Mouse (Mus musculus) liver, postnatal 0 days (tissue): Measurements from ENCODE around the gene Ppa2. TPM values are rescaled to one million over a fixed set of nuclear protein-coding genes. Genes with fewer than 3 reads are reported as not detected.

Experiments
- ATAC-seq: fragments of 200-750 bp; cut with Nextera tagmentation; 2 replicates; pipeline ENCODE4 v1.8.0; 2017; ENCODE audit warnings: mild to moderate bottlenecking, moderate library complexity
- DNase-seq: peaks from one replicate; pipeline ENCODE4 v3.0.0-alpha.2; 2016
- H3K27ac ChIP-seq: fragments of 300-500 bp; sonication (generic); 2 replicates; pipeline ENCODE4 v1.5.1; 2014; ENCODE audit warnings: antibody characterized with exemption, moderate library complexity, mild to moderate bottlenecking, low read depth
- H3K27me3 ChIP-seq: fragments of 300-500 bp; sonication (generic); 2 replicates; pipeline ENCODE4 v1.6.1; 2014; ENCODE audit warnings: low read length, control low read depth, mixed read lengths; ENCODE audit not compliant: insufficient read depth
- H3K36me3 ChIP-seq: fragments of 300-500 bp; sonication (generic); replicated peaks from 2 replicates; pipeline ENCODE4 v1.6.1; 2014; ENCODE audit warnings: mild to moderate bottlenecking, control low read depth, low read length, moderate library complexity, mixed read lengths; ENCODE audit not compliant: insufficient read depth
- H3K4me1 ChIP-seq: fragments of 300-500 bp; sonication (generic); 2 replicates; pipeline ENCODE4 v1.6.1; 2014; ENCODE audit warnings: antibody characterized with exemption, mild to moderate bottlenecking, control low read depth; ENCODE audit not compliant: insufficient read depth
- H3K4me2 ChIP-seq: fragments of 300-500 bp; sonication (generic); 2 replicates; pipeline ENCODE4 v1.6.1; 2014; ENCODE audit warnings: low read depth, mild to moderate bottlenecking, low read length, moderate library complexity, mixed read lengths
- H3K4me3 ChIP-seq: fragments of 300-500 bp; sonication (generic); 2 replicates; pipeline ENCODE4 v1.5.1; 2014; ENCODE audit warnings: low read depth, low read length
- H3K9ac ChIP-seq: fragments of 300-500 bp; sonication (generic); replicated peaks from 2 replicates; pipeline ENCODE4 v1.6.1; 2014; ENCODE audit warnings: mild to moderate bottlenecking, moderate library complexity
- H3K9me3 ChIP-seq: fragments of 300-500 bp; sonication (generic); 2 replicates; pipeline ENCODE4 v1.6.1; 2016; ENCODE audit warnings: mild to moderate bottlenecking, control low read depth, low read length, mixed read lengths
- CTCF ChIP-seq: sonication (generic); IDR thresholded peaks from 2 replicates; pipeline ENCODE4 v1.5.1; 2016; ENCODE audit warnings: antibody characterized with exemption, low read depth
- EP300 ChIP-seq: IDR thresholded peaks from 2 replicates; pipeline ENCODE4 v1.6.1; 2016; ENCODE audit warnings: antibody characterized with exemption, low read depth, mild to moderate bottlenecking
- WGBS: fragments of 180-500 bp; shearing (Covaris S2); extraction: QIAGEN DNeasy Blood & Tissue Kit; methylation state at CpG from one replicate; pipeline ENCODE4 v1.1.7; 2014; ENCODE audit not compliant: insufficient replicate concordance; 5-methylcytosine and 5-hydroxymethylcytosine counted together
- polyA plus RNA-seq: library from polyadenylated mRNA; unstranded; fragments of >200 nt; fragmentation: Nextera tagmentation; extraction: Ambion mirVana; gene quantifications from 2 replicates; pipeline ENCODE4 v1.2.1, GENCODE M21; 2015

Gene Ppa2
- polyA plus RNA-seq, 1 experiment from 2014 or later, result 52.2 TPM

DNA sequence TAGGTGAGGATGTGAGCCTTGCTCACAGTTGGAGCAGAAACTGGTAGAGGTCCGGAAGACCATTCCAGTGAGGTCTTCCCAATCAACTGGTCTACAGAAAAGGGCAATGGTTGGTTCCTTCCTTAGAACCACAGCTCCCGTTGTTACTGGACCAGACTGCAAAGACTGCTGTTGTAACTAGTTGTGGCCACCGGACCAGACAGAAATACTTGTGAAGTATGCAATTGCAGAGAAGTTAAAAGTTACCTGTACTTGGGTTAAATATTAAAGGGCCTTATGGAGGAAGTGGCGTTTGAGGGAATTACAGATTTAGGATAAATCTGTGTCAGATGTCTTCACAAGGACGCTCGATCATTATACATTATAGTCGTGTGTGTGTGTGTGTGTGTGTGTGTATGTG, 551 bp upstream of the Ppa2 start:
- no peak for DNase-seq

DNA sequence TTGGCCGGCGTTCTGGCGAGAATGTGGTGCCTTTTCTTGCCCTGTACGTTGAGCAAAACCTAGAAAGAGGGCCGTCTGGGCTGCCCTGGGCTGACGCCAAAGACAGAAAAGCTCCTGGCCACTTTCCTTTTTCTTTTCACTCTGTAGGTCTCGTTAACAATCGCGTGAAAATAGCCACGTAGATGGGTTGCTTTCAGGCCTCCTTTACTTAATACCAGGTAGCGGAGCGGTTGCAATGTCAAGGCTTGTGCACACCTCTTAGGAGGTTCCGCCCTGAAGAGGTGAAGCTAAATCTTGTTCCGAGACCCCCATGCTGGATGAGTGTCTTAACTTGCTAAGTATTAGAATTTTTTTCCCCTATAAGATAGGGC, 884 bp downstream of the Ppa2 start:
- H3K36me3 ChIP-seq, result no peaks in the 10 kb centered on the region
- H3K9me3 ChIP-seq, result no peaks in the 10 kb centered on the region
- no peak for TF ChIP-seq EP300
- peak overlapping the region; percentile 87 for H3K4me2 ChIP-seq
- DNase-seq (no peak), ATAC-seq (0 out of 2 replicates have a peak, but pooled peaks have one; percentile 11)
- H3K27ac ChIP-seq, result peak overlapping the region; percentile 96
- peak overlapping the region; percentile 81 for H3K4me3 ChIP-seq
- H3K9ac ChIP-seq, result peak overlapping the region; percentile 89
- WGBS, result 20% methylated on average over 14 of the region's 14 CpGs
- H3K4me1 ChIP-seq, result peaks cover 6% of the 10 kb centered on the region
- H3K27me3 ChIP-seq, result no peaks in the 10 kb centered on the region

More for the DNA sequence above, 551 bp upstream of the Ppa2 start:
- H3K4me1 ChIP-seq, result peaks cover 6% of the 10 kb centered on the region
- no peaks in the 10 kb centered on the region for H3K27me3 ChIP-seq
- H3K4me2 ChIP-seq, result peak overlapping the region; percentile 87; the same call in 1 of the 2 replicates
- H3K4me3 ChIP-seq, result no peak overlapping the region
- H3K27ac ChIP-seq, result no peak overlapping the region
- TF ChIP-seq EP300 (no peak), CTCF (no peak)
- WGBS, result 88% methylated on average over 7 of the region's 7 CpGs
- no peak for ATAC-seq
- H3K9ac ChIP-seq, result no peak overlapping the region
- H3K9me3 ChIP-seq, result no peaks in the 10 kb centered on the region
- H3K36me3 ChIP-seq, result no peaks in the 10 kb centered on the region

DNA sequence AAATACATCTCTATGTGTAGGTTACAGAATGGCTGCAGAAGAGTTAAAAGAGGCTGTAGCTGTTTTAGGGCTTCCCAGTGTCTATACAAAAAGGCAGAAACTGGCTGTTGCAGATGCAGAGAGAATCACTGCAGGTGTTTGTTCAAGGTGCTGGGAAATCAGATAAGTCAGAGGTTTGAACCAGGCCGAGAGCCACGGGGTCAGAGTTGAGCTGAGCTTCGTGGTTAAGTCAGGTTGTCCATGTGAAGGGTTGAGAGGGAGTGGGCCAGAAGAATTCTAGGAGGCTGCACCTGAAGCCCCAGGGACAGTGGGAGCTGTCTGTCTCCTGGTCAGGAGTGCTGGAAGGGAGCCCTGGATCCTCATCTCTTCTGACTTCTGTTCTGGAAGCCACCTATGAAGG, 2.4 kb downstream of the Ppa2 start:
- Histone ChIP-seq H3K27ac (no peak overlapping the region), H3K4me2 (no peak overlapping the region), H3K9me3 (no peaks in the 10 kb centered on the region), H3K9ac (no peak overlapping the region), H3K4me3 (no peak overlapping the region), H3K36me3 (no peaks in the 10 kb centered on the region), H3K27me3 (no peaks in the 10 kb centered on the region), H3K4me1 (peaks cover 6% of the 10 kb centered on the region)
- ATAC-seq (no peak), DNase-seq (no peak)
- TF ChIP-seq CTCF (no peak), EP300 (no peak)
- 48% methylated on average over 3 of the region's 3 CpGs for WGBS

DNA sequence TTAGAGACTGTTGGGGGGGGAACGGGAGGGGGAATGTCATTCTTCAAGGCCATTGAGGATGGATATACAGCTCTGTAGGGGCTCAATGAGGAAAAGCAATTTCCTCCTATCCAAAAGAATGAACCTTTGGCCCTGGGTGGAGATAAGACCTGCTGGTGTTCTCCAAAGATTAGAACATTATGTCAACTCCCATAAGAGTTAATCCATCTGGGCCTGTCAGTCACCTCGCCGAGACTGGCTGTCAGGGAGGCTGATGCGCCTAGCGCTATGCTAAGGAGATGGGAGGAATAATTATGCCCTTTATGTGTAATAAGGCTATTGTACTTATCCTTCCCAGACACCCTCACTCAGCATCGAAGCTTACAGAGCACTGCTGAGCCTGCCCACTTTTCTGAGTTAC, 2.9 kb downstream of the Ppa2 start:
- Histone ChIP-seq H3K4me2 (no peak overlapping the region), H3K36me3 (no peaks in the 10 kb centered on the region), H3K4me1 (peaks cover 6% of the 10 kb centered on the region), H3K4me3 (no peak overlapping the region), H3K9me3 (no peaks in the 10 kb centered on the region), H3K27me3 (no peaks in the 10 kb centered on the region), H3K9ac (no peak overlapping the region), H3K27ac (no peak overlapping the region)
- no peak for DNase-seq
- WGBS, result 62% methylated on average over 6 of the region's 6 CpGs
- ATAC-seq, result no peak
- TF ChIP-seq CTCF (no peak), EP300 (no peak)

DNA sequence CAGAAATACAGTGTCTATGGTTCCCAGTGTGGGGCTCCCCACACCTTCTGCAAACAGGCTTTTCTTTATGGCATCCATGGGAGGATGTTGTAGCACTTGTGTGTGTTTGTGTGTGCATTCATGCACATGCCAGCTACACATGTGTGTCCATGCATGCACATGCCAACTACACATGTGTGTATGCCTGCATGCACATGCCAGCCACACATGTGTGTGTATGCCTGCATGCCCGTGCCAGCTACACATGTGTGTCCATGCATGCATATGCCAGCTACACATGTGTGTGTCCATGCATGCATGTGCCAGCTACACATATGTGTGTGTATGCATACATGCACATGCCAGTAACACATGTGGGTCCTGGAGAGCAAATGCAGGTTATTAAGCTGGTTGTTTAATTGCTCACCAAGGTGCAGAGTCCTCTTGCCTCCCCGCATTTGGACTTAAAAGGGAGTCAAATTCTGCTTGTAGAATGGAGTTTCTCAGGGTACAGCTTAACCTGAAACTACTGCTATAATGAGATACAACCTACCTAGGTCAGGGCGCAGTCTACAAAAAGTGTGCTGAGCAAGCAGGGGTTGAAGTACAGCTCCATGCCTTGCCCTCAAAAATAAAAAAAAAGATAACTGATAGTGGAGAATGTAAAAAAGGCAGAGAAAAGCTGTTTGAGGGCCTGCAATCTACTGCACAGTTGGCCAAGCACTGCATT, 3.7 kb downstream of the Ppa2 start:
- Histone ChIP-seq H3K36me3 (no peaks in the 10 kb centered on the region), H3K9ac (no peak overlapping the region), H3K27ac (no peak overlapping the region), H3K4me1 (peaks cover 6% of the 10 kb centered on the region), H3K4me2 (no peak overlapping the region), H3K9me3 (no peaks in the 10 kb centered on the region), H3K27me3 (no peaks in the 10 kb centered on the region), H3K4me3 (no peak overlapping the region)
- TF ChIP-seq EP300 (no peak), CTCF (no peak)
- 83% methylated on average over 3 of the region's 3 CpGs for WGBS
- ATAC-seq (no peak), DNase-seq (no peak)

DNA sequence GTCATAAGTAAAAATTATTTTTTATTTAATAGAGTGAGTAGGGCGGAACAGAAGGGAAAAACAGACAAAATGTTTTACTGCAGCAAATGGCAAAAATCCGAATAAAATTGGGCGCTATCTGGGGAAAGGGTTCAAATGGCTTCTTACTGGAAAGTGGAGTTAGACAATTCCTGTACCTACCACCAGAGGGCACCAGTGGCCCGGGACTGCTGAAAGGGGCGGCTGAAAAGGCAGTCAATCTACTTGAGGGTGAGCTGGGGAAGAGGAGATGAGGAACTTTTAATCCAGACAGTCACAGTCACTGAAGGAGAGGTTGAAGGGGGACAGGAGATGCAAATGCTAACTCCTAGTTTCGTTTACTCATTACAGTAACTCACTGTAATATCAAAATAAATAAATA, 4.6 kb downstream of the Ppa2 start:
- WGBS, result 26% methylated on average over 6 of the region's 6 CpGs
- Histone ChIP-seq H3K27me3 (no peaks in the 10 kb centered on the region), H3K27ac (no peak overlapping the region), H3K9me3 (no peaks in the 10 kb centered on the region), H3K4me2 (no peak overlapping the region), H3K9ac (no peak overlapping the region), H3K36me3 (no peaks in the 10 kb centered on the region), H3K4me3 (no peak overlapping the region), H3K4me1 (peaks cover 6% of the 10 kb centered on the region)
- TF ChIP-seq CTCF, result peak; percentile 92
- TF ChIP-seq EP300, result no peak
- peak; percentile 77 for DNase-seq
- no peak for ATAC-seq
